Mouse (Mus musculus) embryonic facial prominence, embryonic 12.5 days (tissue): ENCODE measurements around the gene Rom1. TPM values are rescaled to one million over a fixed set of nuclear protein-coding genes. Genes with fewer than 3 reads are reported as not detected.
"Not testable (repeated sequence)": the region's sequence is repeated elsewhere in the genome, so short reads cannot be mapped to it uniquely, and the experiment has no call there.

Experiments used
- ATAC-seq: fragments of 200-750 bp; cut with Nextera tagmentation; 2 replicates; pipeline ENCODE4 v1.8.0; 2017; ENCODE audit not compliant: insufficient number of reproducible peaks, insufficient read depth, low FRiP score, low TSS enrichment
- H3K27ac ChIP-seq: fragments of 300-500 bp; sonication (generic); 2 replicates; pipeline ENCODE4 v1.5.1; 2016; ENCODE audit warnings: mild to moderate bottlenecking
- H3K27me3 ChIP-seq: fragments of 300-500 bp; sonication (generic); 2 replicates; pipeline ENCODE4 v1.6.1; 2016; ENCODE audit warnings: mild to moderate bottlenecking, moderate library complexity
- H3K36me3 ChIP-seq: fragments of 300-500 bp; sonication (generic); 2 replicates; pipeline ENCODE4 v1.6.1; 2016; ENCODE audit warnings: mild to moderate bottlenecking
- H3K4me1 ChIP-seq: fragments of 300-500 bp; sonication (generic); 2 replicates; pipeline ENCODE4 v1.6.1; 2016
- H3K4me2 ChIP-seq: fragments of 300-500 bp; sonication (generic); replicated peaks from 2 replicates; pipeline ENCODE4 v1.6.1; 2016; ENCODE audit warnings: mild to moderate bottlenecking, moderate library complexity
- H3K4me3 ChIP-seq: fragments of 300-500 bp; sonication (generic); 2 replicates; pipeline ENCODE4 v1.5.1; 2016; ENCODE audit warnings: mild to moderate bottlenecking
- H3K9ac ChIP-seq: fragments of 300-500 bp; sonication (generic); 2 replicates; pipeline ENCODE4 v1.6.1; 2016; ENCODE audit warnings: mild to moderate bottlenecking, moderate library complexity
- H3K9me3 ChIP-seq: fragments of 300-500 bp; sonication (generic); 2 replicates; pipeline ENCODE4 v1.6.1; 2016; ENCODE audit warnings: mild to moderate bottlenecking, moderate library complexity
- WGBS: fragments of 180-500 bp; shearing (Covaris S2); methylation state at CpG from one replicate; pipeline ENCODE4 v1.1.7; 2016; 5-methylcytosine and 5-hydroxymethylcytosine counted together
- polyA plus RNA-seq: library from polyadenylated mRNA; unstranded; fragments of >200 nt; fragmentation: Nextera tagmentation; extraction: Ambion mirVana; gene quantifications from 2 replicates; pipeline ENCODE4 v1.2.1, GENCODE M21; 2016

Gene Rom1
- polyA plus RNA-seq, 1 experiment from 2014 or later: 2.7 TPM

DNA sequence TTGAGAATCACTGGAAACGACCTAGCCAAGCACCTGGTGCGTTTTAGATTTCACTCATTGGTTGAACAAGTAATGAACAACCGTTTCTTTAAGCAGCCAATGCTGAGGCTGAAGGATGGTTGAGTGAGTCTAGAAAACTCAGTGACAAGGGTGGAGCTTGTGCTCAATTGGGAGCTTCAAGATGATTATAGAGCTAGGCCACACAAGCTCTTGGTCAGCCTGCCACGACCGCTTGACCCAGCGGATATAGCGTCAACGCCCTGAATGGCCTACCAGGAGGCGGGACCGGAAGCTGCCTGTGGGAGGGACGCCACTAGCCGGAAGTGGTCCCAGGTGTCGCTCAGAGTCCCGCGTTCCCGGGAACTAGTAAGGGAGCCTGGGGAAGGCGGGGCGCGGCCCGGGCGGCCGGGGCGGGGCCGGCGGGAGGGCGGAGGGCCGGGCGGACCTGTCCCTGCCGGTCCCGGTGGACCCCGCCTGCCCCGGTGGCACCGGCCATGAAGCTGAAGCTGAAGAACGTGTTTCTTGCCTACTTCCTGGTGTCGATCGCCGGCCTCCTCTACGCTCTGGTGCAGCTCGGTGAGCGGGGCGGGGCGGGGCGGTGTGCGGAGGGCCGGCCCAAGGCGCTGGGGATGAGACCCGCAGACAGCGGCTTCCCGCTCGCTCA lies 9.0 kb downstream of the Rom1 start, which contains the start of gene B3gat3:
B3gat3 (plus strand) TSS at position 302 of the 664 bp plus-strand sequence.
- H3K9ac ChIP-seq: peak within 1 kb of the TSS; percentile 76
- peaks cover 24% of the 10 kb centered on the region for H3K36me3 ChIP-seq
- H3K9me3 ChIP-seq: no peaks in the 10 kb centered on the region
- H3K4me3 ChIP-seq: peak within 1 kb of the TSS; percentile 72
- peak within 1 kb of the TSS; percentile 82 for H3K4me2 ChIP-seq
- H3K27me3 ChIP-seq: no peaks in the 10 kb centered on the region
- peak; percentile 95 for ATAC-seq
- WGBS: 3% methylated on average over 50 of the region's 50 CpGs
- H3K4me1 ChIP-seq: peaks cover 9% of the 10 kb centered on the region
- peak within 1 kb of the TSS; percentile 89 for H3K27ac ChIP-seq

- H3K9ac ChIP-seq: no peak overlapping the region
- ATAC-seq: no peak
These were observed 9.5 kb downstream of the Rom1 start for GRCm38 (mm10) chr19:8919684-8920072.

DNA sequence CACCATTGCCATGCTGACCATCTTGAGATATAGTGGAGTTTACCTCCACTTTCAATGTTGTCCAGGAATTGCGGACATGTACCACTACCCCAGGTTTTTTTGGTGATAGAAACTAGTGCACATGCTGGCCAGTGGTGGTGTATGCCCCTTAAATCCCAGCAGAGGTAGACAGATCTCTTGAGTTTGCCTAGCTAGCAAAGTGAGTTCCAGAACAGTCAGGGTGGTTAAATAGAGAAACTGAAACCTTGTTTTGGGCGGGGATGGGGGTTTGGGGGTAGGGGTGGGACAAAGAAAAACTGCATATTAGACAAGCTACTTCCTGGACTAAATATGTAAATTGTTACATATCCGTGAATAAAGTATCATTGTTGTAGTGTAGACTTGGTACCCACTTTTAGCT lies 10.2 kb downstream of the Rom1 start:
- Histone ChIP-seq H3K27me3 (no peaks in the 10 kb centered on the region), H3K36me3 (peaks cover 36% of the 10 kb centered on the region), H3K4me3 (no peak overlapping the region), H3K9ac (no peak overlapping the region), H3K27ac (no peak overlapping the region), H3K4me2 (no peak overlapping the region), H3K4me1 (peaks cover 9% of the 10 kb centered on the region), H3K9me3 (no peaks in the 10 kb centered on the region)
- no peak for ATAC-seq
- 91% methylated on average over 3 of the region's 3 CpGs for WGBS

More at GRCm38 (mm10) chr19:8919684-8920072, 9.5 kb downstream of the Rom1 start:
- Histone ChIP-seq H3K4me1 (peaks cover 9% of the 10 kb centered on the region), H3K27ac (peak overlapping the region; percentile 89), H3K27me3 (no peaks in the 10 kb centered on the region), H3K36me3 (peaks cover 29% of the 10 kb centered on the region), H3K4me2 (peak overlapping the region; percentile 82), H3K4me3 (peak overlapping the region; percentile 72), H3K9me3 (no peaks in the 10 kb centered on the region)
- 64% methylated on average over 6 of the region's 6 CpGs for WGBS

- WGBS: 95% methylated on average over 3 of the region's 3 CpGs
- no peak overlapping the region for H3K27ac ChIP-seq
- no peak overlapping the region for H3K9ac ChIP-seq
- no peak overlapping the region for H3K4me3 ChIP-seq
- H3K4me1 ChIP-seq: no peaks in the 10 kb centered on the region
- peaks cover 81% of the 10 kb centered on the region for H3K36me3 ChIP-seq
- no peaks in the 10 kb centered on the region for H3K9me3 ChIP-seq
- ATAC-seq: no peak
- H3K4me2 ChIP-seq: no peak overlapping the region
- H3K27me3 ChIP-seq: no peaks in the 10 kb centered on the region
These were observed 14.9 kb downstream of the Rom1 start for GRCm38 (mm10) chr19:8914212-8914611.

- no peak for ATAC-seq
- Histone ChIP-seq H3K4me2 (no peak overlapping the region), H3K4me1 (no peaks in the 10 kb centered on the region), H3K9ac (no peak overlapping the region), H3K36me3 (peaks cover 98% of the 10 kb centered on the region), H3K27ac (no peak overlapping the region), H3K4me3 (no peak overlapping the region), H3K27me3 (no peaks in the 10 kb centered on the region), H3K9me3 (no peaks in the 10 kb centered on the region)
- 96% methylated on average over 5 of the region's 5 CpGs for WGBS
These were observed 17.3 kb downstream of the Rom1 start for GRCm38 (mm10) chr19:8911810-8912209.

DNA sequence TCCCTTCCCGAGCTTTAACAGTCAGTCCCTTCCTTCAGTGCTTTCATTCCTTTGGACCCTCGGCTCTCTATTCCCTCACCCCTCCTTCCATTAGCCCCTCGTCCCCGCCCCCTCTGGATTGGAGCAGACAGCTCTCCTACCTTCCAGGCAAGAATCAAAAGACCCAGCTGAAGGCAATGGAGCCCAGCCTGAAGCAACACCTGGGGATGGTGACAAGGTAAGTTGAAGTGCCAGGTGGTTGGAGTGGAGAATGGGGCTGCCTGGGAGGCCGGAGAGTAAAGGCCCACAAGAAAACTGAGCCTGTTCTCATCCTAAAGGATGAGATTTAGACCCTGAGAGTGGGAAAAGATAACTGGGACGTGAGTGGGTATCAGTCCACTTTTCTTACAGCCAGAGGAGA lies 20.6 kb downstream of the Rom1 start:
- H3K36me3 ChIP-seq: peaks cover 95% of the 10 kb centered on the region

DNA sequence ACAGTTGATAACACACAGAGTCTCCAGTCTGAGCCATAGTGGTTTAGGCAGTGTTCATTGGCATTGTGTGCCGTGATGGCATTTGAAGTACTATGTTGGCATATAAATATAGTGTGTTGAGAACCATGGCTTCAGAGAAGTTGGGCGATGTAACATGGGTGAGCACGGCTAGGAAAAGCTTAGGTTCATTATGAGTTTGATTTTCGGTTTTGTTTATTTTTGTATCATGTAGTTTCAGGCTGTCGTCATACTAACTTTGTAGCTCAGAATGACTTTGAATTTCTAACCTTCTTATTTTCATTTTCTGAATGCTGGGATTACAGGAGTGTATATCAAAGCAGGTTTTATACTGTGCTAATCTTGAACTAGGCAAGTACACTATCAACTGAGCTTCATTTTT lies 25.7 kb downstream of the Rom1 start:
- H3K9ac ChIP-seq: no peak overlapping the region
- no peaks in the 10 kb centered on the region for H3K9me3 ChIP-seq
- no peak overlapping the region for H3K4me3 ChIP-seq
- no peak for ATAC-seq
- no peak overlapping the region for H3K4me2 ChIP-seq
- H3K27ac ChIP-seq: no peak overlapping the region
- H3K36me3 ChIP-seq: peaks cover 58% of the 10 kb centered on the region
- WGBS: 90% methylated on average over 5 of the region's 5 CpGs
- no peaks in the 10 kb centered on the region for H3K27me3 ChIP-seq
- H3K4me1 ChIP-seq: peaks cover 9% of the 10 kb centered on the region

More for the DNA sequence above, 20.6 kb downstream of the Rom1 start:
- Histone ChIP-seq H3K9ac (no peak overlapping the region), H3K4me2 (no peak overlapping the region), H3K27me3 (no peaks in the 10 kb centered on the region), H3K9me3 (no peaks in the 10 kb centered on the region), H3K27ac (no peak overlapping the region), H3K4me3 (no peak overlapping the region), H3K4me1 (no peaks in the 10 kb centered on the region)
- 92% methylated on average over 6 of the region's 6 CpGs for WGBS
- no peak for ATAC-seq

DNA sequence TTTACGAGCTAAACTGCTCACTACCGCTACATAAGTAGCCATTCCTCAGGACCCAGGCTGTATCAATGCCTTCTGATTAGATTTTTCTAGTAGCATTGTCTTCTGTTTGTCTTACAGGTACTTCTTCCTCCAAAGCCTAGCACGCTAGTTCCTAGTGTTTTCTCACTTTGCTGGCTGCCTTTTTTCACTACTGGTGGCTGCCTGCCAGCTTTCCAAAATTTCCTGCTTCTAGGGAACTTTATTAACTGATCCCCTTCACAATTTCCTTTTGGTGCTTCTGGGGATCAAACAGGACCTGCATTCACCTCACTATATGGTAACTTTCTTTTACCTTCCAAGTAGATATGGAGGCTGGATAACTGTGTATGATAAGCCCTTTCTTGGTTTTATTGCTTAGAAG lies 30.1 kb downstream of the Rom1 start:
- Histone ChIP-seq H3K36me3 (peaks cover 36% of the 10 kb centered on the region), H3K4me1 (peaks cover 24% of the 10 kb centered on the region), H3K27me3 (no peaks in the 10 kb centered on the region), H3K27ac (no peak overlapping the region), H3K9me3 (no peaks in the 10 kb centered on the region), H3K4me3 (peak overlapping the region; percentile 94), H3K9ac (peak overlapping the region; percentile 92), H3K4me2 (peak overlapping the region; percentile 59)
- no peak for ATAC-seq
- 68% methylated on average over 3 of the region's 3 CpGs for WGBS

- Histone ChIP-seq H3K4me2 (peak overlapping the region; percentile 59), H3K9me3 (no peaks in the 10 kb centered on the region), H3K36me3 (peaks cover 32% of the 10 kb centered on the region), H3K4me3 (peak overlapping the region; percentile 94), H3K9ac (peak overlapping the region; percentile 92), H3K4me1 (peaks cover 28% of the 10 kb centered on the region), H3K27ac (peak overlapping the region; percentile 84), H3K27me3 (no peaks in the 10 kb centered on the region)
- no peak for ATAC-seq
- 16% methylated on average over 13 of the region's 13 CpGs for WGBS
These were observed 30.6 kb downstream of the Rom1 start for GRCm38 (mm10) chr19:8898576-8898975.

DNA sequence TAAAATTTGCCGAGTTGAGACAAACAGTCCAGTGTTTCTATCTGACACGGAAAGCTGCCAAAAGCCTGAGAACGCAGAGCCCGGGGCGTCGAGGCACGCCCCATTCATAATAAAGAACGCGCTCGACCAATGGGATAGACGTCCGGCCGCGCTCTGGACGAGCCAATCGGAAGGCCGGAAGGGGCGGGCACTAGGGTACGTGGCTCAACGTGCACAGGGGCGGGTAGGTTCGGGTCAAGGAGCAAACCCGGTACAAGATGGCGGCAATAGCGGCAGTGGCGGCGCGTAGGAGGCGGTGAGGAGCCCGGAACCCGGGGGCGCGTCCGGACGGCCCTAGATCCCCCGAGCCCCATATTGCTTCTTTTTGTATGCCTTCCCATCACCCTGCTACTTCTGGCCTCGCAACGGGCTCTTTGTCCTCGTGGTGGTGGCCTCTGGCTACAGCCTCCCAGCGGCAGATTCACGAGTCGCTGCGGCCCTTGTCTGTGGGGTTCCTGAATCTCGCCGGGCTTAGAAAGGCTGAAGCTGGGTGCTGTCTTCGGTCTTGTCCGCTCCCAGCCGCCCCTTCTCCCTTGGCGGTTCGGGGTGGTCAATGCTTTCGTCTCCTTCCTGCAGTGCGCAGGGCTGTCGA lies 31.2 kb downstream of the Rom1 start, which contains the start of gene Ganab:
Ganab (plus strand) TSS at position 207 of the 631 bp plus-strand sequence.
- Histone ChIP-seq H3K4me1 (peaks cover 30% of the 10 kb centered on the region), H3K4me3 (peak within 1 kb of the TSS; percentile 94), H3K27ac (peak within 1 kb of the TSS; percentile 88), H3K4me2 (peak within 1 kb of the TSS; percentile 59), H3K9ac (peak within 1 kb of the TSS; percentile 92), H3K9me3 (no peaks in the 10 kb centered on the region), H3K36me3 (peaks cover 27% of the 10 kb centered on the region), H3K27me3 (no peaks in the 10 kb centered on the region)
- WGBS: under 1% methylated on average over 53 of the region's 53 CpGs
- ATAC-seq: peak; percentile 96

DNA sequence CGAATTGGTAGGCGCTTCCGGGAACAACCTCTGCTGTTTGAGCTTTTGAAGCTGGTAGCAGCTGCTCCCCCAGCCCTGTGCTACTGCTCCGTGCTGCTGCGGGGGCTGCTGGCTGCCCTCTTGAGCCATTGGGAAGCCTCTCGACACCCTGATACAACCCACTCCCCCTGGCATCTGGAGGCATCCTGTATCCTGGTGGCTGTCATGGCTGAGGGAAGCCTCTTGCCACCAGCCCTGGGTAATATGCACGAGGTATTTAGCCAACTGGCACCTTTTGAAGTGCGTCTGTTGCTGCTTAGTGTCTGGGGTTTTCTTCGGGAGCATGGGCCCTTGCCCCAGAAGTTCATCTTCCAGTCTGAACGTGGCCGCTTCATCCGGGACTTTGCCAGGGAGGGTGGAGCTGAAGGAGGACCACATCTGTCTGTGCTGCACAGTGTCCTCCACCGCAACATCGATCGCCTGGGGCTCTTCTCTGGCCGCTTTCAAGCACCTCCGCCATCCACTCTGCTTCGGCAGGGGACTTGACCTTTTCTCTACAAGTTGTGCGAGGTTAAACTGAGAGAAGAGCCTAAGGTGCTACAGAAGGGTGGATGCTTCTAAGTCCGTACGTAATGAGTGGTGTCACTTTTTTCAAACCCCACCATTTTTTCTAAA lies 31.8 kb downstream of the Rom1 start:
- peak overlapping the region; percentile 63 for H3K9ac ChIP-seq
- peaks cover 23% of the 10 kb centered on the region for H3K36me3 ChIP-seq
- H3K9me3 ChIP-seq, H3K27me3 ChIP-seq: not testable (repeated sequence)
- peak; percentile 49 for ATAC-seq
- H3K4me3 ChIP-seq: peak overlapping the region; percentile 94
- peaks cover 30% of the 10 kb centered on the region for H3K4me1 ChIP-seq
- peak overlapping the region; percentile 88 for H3K27ac ChIP-seq
- WGBS: 20% methylated on average over 21 of the region's 21 CpGs
- peak overlapping the region; percentile 59 for H3K4me2 ChIP-seq

GRCm38 (mm10) chr19:8896231-8896630 lies 32.9 kb downstream of the Rom1 start:
- not testable (repeated sequence) for H3K9ac ChIP-seq, ATAC-seq, H3K27me3 ChIP-seq, H3K4me2 ChIP-seq, H3K27ac ChIP-seq, H3K4me3 ChIP-seq, H3K9me3 ChIP-seq
- H3K4me1 ChIP-seq: peaks cover 30% of the 10 kb centered on the region
- WGBS: 90% methylated on average over 5 of the region's 5 CpGs
- peaks cover 21% of the 10 kb centered on the region for H3K36me3 ChIP-seq
